Mouse (Mus musculus) heart, adult 18-20 months (tissue): Measurements from ENCODE around the gene Dclre1a. TPM values are rescaled to one million over a fixed set of nuclear protein-coding genes. Genes with fewer than 3 reads are reported as not detected.

Source experiments
- DNase-seq, 2 experiments: peaks; one replicate each; pipeline ENCODE4 v3.0.0; 2021 to 2022; ENCODE audit warnings: mixed read lengths in 1 of 2
- long read RNA-seq, 2 experiments: library from polyadenylated mRNA; stranded (forward); transcript quantifications; one replicate each; pipeline ENCODE4 v2.0.0; 2021
- total RNA-seq, 2 experiments: library from RNA; stranded (reverse); gene quantifications; 2 replicates each; pipeline ENCODE4 v1.2.3; 2021

Gene Dclre1a
- 10 to 100 TPM in 1 of 2 experiments, 1 to 10 TPM in 1; 8.3 to 10.1 TPM for total RNA-seq
- long read RNA-seq, experiment 1, partial matches to known transcripts: 0 of 3 reads
- long read RNA-seq, experiment 1, other reads (novel, unspliced or antisense): 3 of 3 reads
- long read RNA-seq, experiment 2, partial matches to known transcripts: 0 of 1 reads
- long read RNA-seq, experiment 2, other reads (novel, unspliced or antisense): 1 of 1 reads

- peak in 1 of 2 experiments; percentile 76 for DNase-seq
Measured at GRCm38 (mm10) chr19:56547456-56548229, at the start of gene Dclre1a. TSS of gene Dclre1a (minus strand) at chr19:56548222.

DNA sequence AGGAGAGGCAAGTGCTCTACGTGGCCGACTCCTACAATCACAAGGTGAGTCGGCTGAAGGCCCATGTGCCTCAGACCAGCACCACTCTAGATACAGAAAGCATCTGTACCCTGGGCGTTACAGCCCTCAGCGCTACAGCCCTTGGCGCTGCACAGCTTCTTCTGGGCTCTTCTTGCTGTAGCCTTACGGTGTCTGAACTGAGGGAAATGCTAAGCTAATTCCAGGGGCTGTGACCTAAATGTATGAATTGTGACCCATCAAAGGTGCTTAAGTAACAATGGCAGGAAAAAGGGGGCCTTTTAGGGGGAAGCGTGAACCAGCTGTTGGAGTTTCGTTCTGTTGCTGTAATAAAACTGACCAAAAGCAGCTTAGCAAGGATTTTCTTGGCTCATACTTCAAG is 44.5 kb upstream of the Dclre1a start:
- DNase-seq: no peak

GRCm38 (mm10) chr19:56590250-56590649 is 42.2 kb upstream of the Dclre1a start:
- DNase-seq: no peak

GRCm38 (mm10) chr19:56589455-56589854 is 41.4 kb upstream of the Dclre1a start:
- no peak for DNase-seq

DNA sequence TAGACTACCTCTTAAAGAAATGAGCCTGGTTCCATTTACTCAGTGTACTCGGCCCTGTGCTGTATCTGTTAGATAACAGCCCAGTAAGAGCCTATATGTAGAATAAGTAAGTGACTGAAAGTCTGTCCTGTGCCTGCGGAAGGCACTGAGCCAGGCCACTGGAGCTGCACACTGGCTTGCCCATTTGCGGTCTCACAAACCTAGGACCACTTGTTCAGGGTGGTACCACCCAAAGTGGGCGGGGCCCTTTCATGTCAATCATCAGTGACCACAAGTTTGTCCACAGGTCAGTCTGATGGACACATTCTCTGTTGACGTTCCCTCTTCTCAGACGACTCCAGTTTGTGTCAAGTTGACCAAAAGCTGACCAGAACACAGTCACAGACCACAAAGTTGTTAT is 41.0 kb upstream of the Dclre1a start:
- no peak for DNase-seq

DNA sequence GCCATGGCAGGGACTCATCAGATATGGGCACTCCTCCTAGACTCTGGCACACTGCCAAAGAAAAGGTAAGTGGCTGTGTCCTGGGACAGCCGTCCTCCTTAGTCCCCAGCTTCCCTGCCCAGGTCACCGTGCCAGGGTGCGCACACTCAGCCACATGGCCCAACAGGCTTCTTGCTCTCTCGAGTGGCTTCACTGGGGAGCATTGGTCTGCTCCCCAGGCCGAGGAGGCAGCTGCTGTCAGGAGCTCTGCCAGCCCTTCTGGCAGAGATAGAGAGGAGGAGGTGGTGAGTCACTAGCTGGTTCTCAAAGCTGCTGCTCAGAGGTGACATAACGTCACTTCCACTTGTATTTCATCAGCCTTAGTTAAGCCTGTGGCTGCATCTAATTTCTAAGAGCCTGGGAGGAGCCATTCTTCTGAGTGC is 40.2 kb upstream of the Dclre1a start:
- DNase-seq: peak; percentile 75 to 87

GRCm38 (mm10) chr19:56586320-56586719 is 38.3 kb upstream of the Dclre1a start:
- DNase-seq: no peak

DNA sequence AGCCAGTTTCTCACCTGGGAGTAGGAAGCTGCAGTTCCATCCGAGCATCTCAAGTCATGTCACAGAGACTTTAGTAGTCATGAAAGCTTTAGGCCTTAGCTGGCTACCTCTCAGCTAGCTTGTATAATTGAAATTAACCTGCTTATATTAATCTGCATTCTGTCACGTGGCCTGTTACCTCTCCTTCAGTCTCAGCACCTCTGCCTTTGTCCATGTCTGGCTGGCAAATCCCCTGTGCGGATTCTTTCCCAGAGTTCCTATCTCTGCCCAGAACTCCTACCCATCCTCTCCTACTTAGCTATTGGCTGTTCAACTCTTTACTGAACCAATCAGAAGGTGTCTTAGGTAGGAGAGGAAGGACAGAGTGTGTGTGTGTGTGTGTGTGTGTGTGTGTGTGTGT is 36.3 kb upstream of the Dclre1a start:
- no peak for DNase-seq

DNA sequence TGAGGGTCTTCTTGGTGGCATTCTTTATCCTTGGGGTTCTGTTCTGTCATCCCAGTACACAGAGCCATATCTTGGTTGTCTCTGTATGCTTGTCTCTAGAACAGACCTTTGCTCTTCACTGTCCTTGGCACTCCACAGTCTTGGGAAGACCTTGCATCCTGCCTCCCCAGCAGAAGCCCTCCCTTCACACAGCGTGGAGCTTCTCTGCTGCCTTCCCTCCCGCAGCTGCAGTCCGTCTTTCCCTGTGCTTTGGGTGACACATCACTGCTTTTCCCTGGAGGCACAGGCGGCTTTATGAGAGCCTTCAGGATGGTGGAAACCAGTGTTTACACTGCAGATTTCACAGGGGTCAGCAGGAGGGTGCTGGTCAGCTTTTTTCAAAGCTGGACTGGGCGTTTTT is 35.8 kb upstream of the Dclre1a start:
- DNase-seq: no peak

DNA sequence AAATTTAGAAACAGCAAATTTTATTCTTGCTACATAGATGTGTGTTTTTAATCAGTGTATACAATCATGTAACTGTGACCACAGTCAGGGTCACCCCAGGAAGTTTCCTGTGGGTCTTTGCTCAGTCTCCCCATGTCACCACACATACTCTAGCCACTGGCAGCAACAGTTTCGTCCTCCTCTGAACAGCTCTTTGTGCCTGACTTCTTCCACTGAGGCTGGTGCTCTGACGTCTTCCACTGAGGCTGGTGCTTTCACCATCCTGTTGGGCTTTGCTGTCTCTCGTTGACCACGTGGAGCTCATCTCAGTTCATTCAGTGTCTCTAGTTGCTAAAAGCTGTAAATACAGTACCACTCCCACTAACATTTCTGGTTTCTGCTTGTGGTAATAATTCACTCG is 34.0 kb upstream of the Dclre1a start:
- DNase-seq: no peak

DNA sequence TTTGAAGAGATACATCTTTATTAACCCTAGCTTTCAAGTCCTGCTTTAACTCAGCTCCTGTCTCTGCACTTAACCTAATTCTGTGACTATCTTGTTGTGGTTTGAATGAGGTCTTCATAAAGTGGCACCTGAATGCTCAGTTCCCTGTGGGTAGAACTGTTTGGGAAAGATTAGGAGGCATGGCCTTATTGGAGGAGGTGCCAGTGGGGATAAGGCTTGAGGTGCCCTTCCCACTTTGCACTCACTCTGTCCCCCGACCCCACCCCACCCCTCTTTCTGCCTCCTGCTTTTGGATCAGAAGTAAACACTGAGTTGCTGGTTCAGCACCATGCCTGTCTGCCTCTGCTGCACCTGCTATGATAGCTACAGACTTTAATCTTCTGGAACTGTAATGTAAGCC is 29.8 kb upstream of the Dclre1a start:
- DNase-seq: no peak

- no peak for DNase-seq
Measured at GRCm38 (mm10) chr19:56573184-56573583, 25.2 kb upstream of the Dclre1a start.

GRCm38 (mm10) chr19:56571913-56572312 is 23.9 kb upstream of the Dclre1a start:
- peak in 1 of 2 experiments; percentile 18 for DNase-seq

GRCm38 (mm10) chr19:56571234-56571633 is 23.2 kb upstream of the Dclre1a start:
- no peak for DNase-seq

- DNase-seq: no peak
Measured at GRCm38 (mm10) chr19:56570781-56571180, 22.8 kb upstream of the Dclre1a start.

DNA sequence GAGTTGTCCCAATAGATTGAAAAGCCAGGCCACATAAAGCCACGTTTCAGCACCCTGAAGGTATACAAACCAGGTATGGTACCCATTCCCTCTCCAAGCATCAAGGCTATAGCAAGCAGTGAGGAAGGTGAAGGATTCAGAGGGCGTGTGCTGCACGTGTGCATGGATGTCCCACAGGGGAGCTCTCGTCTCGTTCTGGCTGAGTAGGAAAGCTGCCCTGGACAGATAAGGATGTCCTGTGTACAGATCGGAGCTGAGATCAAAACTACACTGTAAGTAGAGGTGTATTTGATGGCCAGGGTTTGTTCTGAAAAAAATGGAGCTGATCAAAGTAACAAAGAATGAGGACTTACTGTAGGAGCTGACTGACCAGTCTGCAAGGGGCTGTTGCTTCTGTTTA is 18.9 kb upstream of the Dclre1a start:
- no peak for DNase-seq

- peak; percentile 78 to 79 for DNase-seq
Measured at GRCm38 (mm10) chr19:56566041-56566440, 18.0 kb upstream of the Dclre1a start.

DNA sequence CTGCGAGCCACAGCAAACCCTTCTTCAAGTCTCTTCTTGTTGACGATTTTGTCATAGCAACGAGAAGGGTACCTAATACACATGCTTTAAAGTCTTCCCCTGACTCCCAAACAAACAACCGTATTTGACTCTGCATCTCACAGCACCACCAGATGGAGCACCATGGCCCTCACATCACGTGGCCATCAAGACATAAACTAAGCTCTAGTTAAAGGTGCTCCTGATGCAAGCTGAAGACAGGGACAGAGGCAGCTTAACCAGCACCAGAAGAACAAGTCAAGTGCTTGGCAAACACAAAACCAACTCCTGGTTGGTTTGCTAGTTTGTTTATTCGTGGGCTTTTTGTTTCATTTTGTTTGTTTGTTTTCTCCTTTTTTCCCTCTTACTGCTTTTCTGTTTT is 17.3 kb upstream of the Dclre1a start:
- peak in 1 of 2 experiments; percentile 37 for DNase-seq

DNA sequence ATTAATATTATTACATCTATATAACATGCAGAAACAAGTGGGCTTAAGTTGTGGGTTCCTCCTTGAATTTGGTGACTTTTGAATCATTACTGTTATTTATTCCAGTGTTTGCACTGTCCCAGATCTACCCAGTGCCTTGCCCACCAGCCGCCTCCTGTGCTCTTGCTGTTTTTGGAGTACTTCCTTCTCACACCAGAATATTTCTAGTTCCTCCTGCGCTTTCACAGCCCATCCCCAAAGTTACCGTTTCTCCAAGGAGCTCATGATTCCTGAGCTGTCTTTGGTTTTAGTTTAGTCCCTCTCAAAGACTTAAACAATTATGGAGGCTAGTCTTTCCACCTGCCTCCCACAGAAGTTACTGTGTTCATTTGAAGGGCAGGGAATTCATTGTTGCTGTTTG is 15.4 kb upstream of the Dclre1a start:
- no peak for DNase-seq

DNA sequence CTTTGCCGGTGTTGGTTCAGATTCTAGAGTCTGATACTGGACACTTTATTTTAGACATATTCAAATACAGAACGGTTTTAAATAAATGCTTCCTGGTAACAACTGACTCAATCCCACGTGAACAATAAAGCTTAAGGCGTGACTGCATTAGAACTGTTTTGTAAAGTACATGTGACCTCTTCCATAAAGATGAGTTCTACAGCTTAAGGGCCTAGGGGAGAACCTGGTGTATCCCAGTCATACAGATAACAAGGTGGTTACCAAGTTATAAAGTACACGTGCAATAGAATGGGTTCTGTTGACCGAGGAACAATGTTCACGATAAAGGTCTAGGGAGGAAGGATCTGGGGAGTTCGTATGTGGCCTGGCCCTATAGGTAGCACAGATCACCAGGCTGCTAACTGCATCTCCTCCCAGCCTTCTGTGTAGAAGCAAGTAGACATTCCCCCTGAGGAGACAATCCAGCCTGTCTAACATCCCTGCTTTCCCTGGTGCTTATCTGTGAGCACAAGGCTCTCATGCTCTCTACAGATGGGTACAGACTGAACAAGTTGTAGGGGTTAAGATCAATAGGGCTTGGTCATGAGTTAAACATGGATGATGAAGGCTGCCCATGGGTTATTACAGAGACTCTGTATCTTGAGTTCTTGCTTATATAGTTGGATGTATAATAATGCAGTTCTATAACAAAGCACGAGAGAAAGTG is 14.6 kb upstream of the Dclre1a start:
- no peak for DNase-seq

DNA sequence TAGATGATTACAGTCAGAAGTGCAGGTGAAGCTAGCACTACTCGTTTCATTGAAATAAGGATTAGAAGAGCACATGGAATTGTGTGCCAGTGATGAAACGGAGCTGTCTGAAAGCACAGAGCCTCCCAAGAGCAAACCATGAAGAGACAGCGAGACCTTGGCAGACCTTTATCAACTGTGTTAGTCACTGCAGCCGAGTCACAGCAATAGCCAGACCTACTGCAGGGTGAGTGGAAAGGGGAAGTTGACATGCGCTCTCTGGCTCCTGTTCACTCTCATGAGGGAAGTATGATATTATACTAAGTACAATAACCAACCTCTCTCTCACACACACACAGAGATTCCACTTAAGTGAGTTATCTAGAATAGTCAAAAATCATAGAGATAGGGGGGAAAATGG is 8.0 kb upstream of the Dclre1a start:
- peak; percentile 67 to 83 for DNase-seq

- DNase-seq: no peak
Measured at GRCm38 (mm10) chr19:56553177-56553576, 5.2 kb upstream of the Dclre1a start.

DNA sequence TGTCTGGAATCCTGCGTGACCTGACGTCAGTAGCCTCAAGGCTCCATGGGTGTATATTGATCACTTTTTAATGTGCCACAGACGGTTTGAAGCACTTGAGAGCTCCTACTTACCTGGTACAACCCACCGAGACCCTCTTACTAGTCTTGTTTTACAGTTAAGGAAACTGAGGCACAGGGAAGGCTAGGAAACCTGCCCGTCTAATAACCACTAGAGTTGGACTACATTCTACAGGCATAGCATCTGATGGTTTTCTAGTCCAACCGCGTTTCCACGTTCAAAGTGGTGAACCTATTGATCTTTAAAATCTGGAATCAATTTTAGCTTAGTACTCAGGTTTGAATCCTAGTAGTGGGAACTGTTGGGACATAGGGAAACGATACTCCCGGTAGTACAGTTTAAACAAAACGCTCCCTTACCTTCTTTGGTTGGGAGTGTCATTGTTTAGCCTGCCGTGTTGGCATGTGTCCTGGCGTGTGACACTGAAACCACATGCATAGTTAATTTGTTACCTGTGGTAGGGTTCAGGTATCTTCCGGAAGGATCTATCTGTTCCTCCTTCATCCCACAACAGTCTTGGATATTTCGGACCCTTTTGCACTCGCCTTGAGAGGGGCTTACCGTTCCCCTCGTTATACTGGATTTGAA is 1.1 kb upstream of the Dclre1a start:
- DNase-seq: no peak
